Mouse (Mus musculus) ovary, postnatal 36 days (tissue): ENCODE measurements around the gene Soat2.

ENCODE experiments used
- DNase-seq: peaks from one replicate; pipeline ENCODE4 v3.0.0; 2022; ENCODE audit warnings: low spot score, mixed read lengths

Gene Soat2

GRCm38 (mm10) chr15:102150301-102151135, at the start of gene Soat2:
TSS of gene Soat2 (plus strand) at chr15:102150526.
- DNase-seq: peak; percentile 27

- DNase-seq: no peak
Observed at GRCm38 (mm10) chr15:102100996-102101671, 49.2 kb upstream of the Soat2 start.

- no peak for DNase-seq
Observed at GRCm38 (mm10) chr15:102101672-102102541, 48.4 kb upstream of the Soat2 start.

GRCm38 (mm10) chr15:102102548-102103121, 47.7 kb upstream of the Soat2 start:
- peak; percentile 60 for DNase-seq

GRCm38 (mm10) chr15:102103371-102103946, 46.9 kb upstream of the Soat2 start:
- no peak for DNase-seq

GRCm38 (mm10) chr15:102103947-102104555, 46.3 kb upstream of the Soat2 start:
- peak; percentile 62 for DNase-seq

- peak; percentile 71 for DNase-seq
Observed at GRCm38 (mm10) chr15:102105360-102105759, 45.0 kb upstream of the Soat2 start.

- DNase-seq: no peak
Observed at GRCm38 (mm10) chr15:102105764-102106730, 44.3 kb upstream of the Soat2 start.

GRCm38 (mm10) chr15:102106754-102107456, 43.4 kb upstream of the Soat2 start:
- no peak for DNase-seq

GRCm38 (mm10) chr15:102107689-102108573, 42.4 kb upstream of the Soat2 start:
- peak; percentile 58 for DNase-seq

- DNase-seq: peak; percentile 74
Observed at GRCm38 (mm10) chr15:102108651-102109525, 41.4 kb upstream of the Soat2 start.

- no peak for DNase-seq
Observed at GRCm38 (mm10) chr15:102110271-102110670, 40.1 kb upstream of the Soat2 start.

GRCm38 (mm10) chr15:102110701-102111494, 39.4 kb upstream of the Soat2 start:
- no peak for DNase-seq

- DNase-seq: no peak
Observed at GRCm38 (mm10) chr15:102111495-102111829, 38.9 kb upstream of the Soat2 start.

- no peak for DNase-seq
Observed at GRCm38 (mm10) chr15:102112181-102112580, 38.1 kb upstream of the Soat2 start.

- no peak for DNase-seq
Observed at GRCm38 (mm10) chr15:102112827-102113226, 37.5 kb upstream of the Soat2 start.

GRCm38 (mm10) chr15:102113674-102114073, 36.7 kb upstream of the Soat2 start:
- DNase-seq: no peak
